Mouse (Mus musculus): ENCODE measurements around the gene Upk2.

DNA sequence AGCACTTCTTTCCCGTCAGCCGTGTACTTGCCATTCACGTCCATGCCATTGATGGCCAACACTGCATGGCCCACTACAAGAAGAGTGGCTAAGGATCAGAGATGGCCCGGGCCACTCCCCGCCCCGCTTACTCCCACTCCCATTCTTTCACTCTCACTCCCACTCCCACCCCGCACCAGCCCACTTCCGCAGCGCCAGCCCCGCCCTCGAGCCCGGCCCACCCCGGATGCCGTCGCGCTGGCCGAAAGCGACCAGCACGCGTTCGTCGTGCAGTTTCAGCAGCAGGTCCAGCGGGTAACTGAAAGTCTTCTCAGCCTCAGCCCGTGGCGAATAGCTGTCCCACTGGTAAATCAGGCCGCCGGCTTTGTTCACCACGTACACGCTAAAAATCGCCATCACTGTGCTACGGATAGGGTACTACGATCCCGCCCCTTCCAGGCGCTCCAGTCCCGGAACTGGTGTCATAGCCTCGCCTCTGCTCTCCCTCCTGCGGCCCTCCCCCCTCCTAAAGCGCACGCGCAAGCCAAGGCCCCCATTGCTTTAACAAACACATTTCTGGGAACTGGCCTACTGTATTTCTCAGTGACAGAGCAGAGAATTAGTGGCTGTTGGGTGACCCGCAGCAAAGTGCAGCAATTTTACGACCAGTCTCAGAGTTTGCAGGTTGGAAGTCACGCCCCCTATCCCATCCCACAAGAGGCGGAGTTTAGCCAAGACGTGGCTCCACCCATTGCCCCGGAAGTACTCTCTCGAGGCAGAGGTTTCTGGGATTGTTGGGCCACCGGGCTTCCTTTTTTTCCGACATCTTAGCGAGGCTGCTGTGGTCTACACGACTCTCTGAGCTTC lies 47.6 kb downstream of the Upk2 start, which contains the start of the genes Rps25 and Trappc4:
- TF ChIP-seq CTCF (IDR thresholded peaks at IDR 0.05; ENCODE audit: borderline replicate concordance, extremely low read depth, insufficient read depth, insufficient read length): no peak
- peak; percentile 40; the same call in 1 of the 2 replicates for TF ChIP-seq POLR2A (IDR thresholded peaks at IDR 0.05; ENCODE audit: borderline replicate concordance, extremely low read depth, insufficient read depth, insufficient read length, poor library complexity, severe bottlenecking)
